Mouse (Mus musculus) intestine, embryonic 14.5 days (tissue): ENCODE measurements around the gene Bbx. TPM values are rescaled to one million over a fixed set of nuclear protein-coding genes. Genes with fewer than 3 reads are reported as not detected.
A peak's percentile ranks its signal among the peaks of the same experiment; 100 is the strongest.

Experiments
- ATAC-seq: fragments of 200-750 bp; cut with Nextera tagmentation; replicated peaks from 2 replicates; pipeline ENCODE4 v1.8.0; 2017; ENCODE audit warnings: low read depth, moderate number of reproducible peaks, moderate TSS enrichment, moderate library complexity; ENCODE audit not compliant: low FRiP score, low TSS enrichment
- DNase-seq: peaks from one replicate; pipeline ENCODE4 v3.0.0-alpha.2; 2018; ENCODE audit warnings: low spot score
- H3K27ac ChIP-seq: fragments of 300-500 bp; sonication (generic); 2 replicates; pipeline ENCODE4 v1.5.1; 2014; ENCODE audit warnings: low read depth, mild to moderate bottlenecking, control low read depth
- H3K27me3 ChIP-seq: fragments of 300-500 bp; sonication (generic); replicated peaks from 2 replicates; pipeline ENCODE4 v1.6.1; 2014; ENCODE audit warnings: low read length, control low read depth; ENCODE audit not compliant: control insufficient read depth, insufficient read depth
- H3K36me3 ChIP-seq: fragments of 300-500 bp; sonication (generic); 2 replicates; pipeline ENCODE4 v1.6.1; 2014; ENCODE audit warnings: low read length, control low read depth; ENCODE audit not compliant: control insufficient read depth, insufficient read depth
- H3K4me1 ChIP-seq: fragments of 300-500 bp; sonication (generic); replicated peaks from 2 replicates; pipeline ENCODE4 v1.6.1; 2014; ENCODE audit warnings: low read length, control low read depth, mixed read lengths; ENCODE audit not compliant: control insufficient read depth, insufficient read depth
- H3K4me2 ChIP-seq: fragments of 300-500 bp; sonication (generic); 2 replicates; pipeline ENCODE4 v1.6.1; 2014; ENCODE audit warnings: low read length
- H3K4me3 ChIP-seq: fragments of 300-500 bp; sonication (generic); 2 replicates; pipeline ENCODE4 v1.5.1; 2014; ENCODE audit warnings: low read depth, low read length, control low read depth, mixed read lengths
- H3K9ac ChIP-seq: fragments of 300-500 bp; sonication (generic); 2 replicates; pipeline ENCODE4 v1.6.1; 2014; ENCODE audit warnings: mild to moderate bottlenecking, low read length
- H3K9me3 ChIP-seq: fragments of 300-500 bp; sonication (generic); 2 replicates; pipeline ENCODE4 v1.6.1; 2016; ENCODE audit warnings: low read length, control low read depth; ENCODE audit not compliant: control insufficient read depth
- WGBS: fragments of 180-500 bp; shearing (Covaris S2); extraction: QIAGEN DNeasy Blood & Tissue Kit; methylation state at CpG from one replicate; pipeline ENCODE4 v1.1.7; 2014; 5-methylcytosine and 5-hydroxymethylcytosine counted together
- polyA plus RNA-seq: library from polyadenylated mRNA; unstranded; fragments of >200 nt; fragmentation: Nextera tagmentation; extraction: Ambion mirVana; gene quantifications from 2 replicates; pipeline ENCODE4 v1.2.1, GENCODE M21; 2014

Bbx gene
- polyA plus RNA-seq, 1 experiment from 2014 or later = 34.0 TPM

DNA sequence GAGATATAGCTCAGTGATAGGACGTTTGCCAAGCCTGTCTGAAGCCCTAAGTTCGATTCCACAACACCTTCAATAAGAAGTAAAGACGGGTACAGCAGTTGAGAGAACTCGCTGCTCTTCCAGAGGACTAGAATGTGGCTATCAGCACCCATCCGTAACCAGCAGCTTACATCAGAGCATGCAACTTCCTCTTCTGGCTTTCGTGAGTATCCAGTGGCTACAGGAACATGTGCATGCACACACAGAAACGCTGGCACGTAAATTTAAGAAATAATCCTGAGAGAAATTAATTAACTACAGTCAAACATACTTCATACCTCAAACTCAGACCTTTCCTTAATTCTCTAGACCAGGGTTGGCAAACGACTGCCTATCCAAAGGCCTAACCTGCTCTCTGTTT, 16.9 kb upstream of the Bbx start:
- Histone ChIP-seq H3K27ac (no peak overlapping the region), H3K27me3 (no peaks in the 10 kb centered on the region), H3K9ac (no peak overlapping the region), H3K4me3 (no peak overlapping the region), H3K9me3 (no peaks in the 10 kb centered on the region), H3K4me1 (no peaks in the 10 kb centered on the region), H3K36me3 (no peaks in the 10 kb centered on the region), H3K4me2 (no peak overlapping the region)
- ATAC-seq (no peak), DNase-seq (no peak)
- WGBS = 87% methylated on average over 9 of the region's 9 CpGs

DNA sequence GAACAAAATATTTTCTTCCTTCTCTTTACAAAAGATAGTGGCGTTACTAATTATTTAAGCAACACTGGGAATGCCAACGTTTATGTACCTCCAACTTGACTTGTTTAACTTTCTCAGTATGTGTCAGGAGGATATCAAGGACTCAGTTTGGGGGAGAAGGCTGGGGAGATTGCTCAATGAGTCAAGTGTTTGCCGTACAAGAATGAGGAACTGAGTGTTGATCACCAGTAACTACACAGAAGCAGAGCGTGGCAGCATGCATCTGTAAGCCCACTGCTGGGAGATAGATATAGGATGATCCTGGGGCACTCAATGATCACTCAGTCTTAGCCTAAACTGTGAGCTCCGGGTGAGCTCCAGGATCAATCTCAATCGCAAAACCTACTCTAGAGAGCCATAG, 12.8 kb upstream of the Bbx start:
- Histone ChIP-seq H3K27me3 (no peaks in the 10 kb centered on the region), H3K4me2 (no peak overlapping the region), H3K9ac (no peak overlapping the region), H3K9me3 (no peaks in the 10 kb centered on the region), H3K27ac (no peak overlapping the region), H3K4me1 (no peaks in the 10 kb centered on the region), H3K36me3 (no peaks in the 10 kb centered on the region), H3K4me3 (no peak overlapping the region)
- WGBS = 85% methylated on average over 6 of the region's 6 CpGs
- DNase-seq (no peak), ATAC-seq (no peak)

DNA sequence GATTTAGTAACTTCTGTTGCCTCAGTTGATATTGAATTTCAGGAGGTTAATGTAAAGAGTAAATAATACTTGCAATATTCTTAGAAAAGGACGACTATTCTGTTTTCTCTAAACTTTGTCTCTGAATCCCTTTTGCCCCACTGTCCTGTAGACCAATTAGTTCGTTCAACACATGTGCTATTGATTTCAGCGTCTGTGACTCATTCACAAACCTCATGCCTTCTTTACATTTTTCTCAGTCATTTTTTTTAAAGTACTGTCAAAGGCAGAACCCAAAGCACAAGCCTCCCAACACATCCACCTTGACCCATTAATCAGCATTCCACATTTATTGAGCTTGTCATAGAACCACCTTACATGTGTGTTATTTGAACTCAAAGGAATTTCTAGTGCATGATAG, 6.6 kb upstream of the Bbx start:
- DNase-seq = no peak
- Histone ChIP-seq H3K4me2 (no peak overlapping the region), H3K27me3 (no peaks in the 10 kb centered on the region), H3K36me3 (no peaks in the 10 kb centered on the region), H3K27ac (no peak overlapping the region), H3K9me3 (no peaks in the 10 kb centered on the region), H3K4me3 (no peak overlapping the region), H3K4me1 (no peaks in the 10 kb centered on the region), H3K9ac (no peak overlapping the region)
- no peak for ATAC-seq
- WGBS = 82% methylated on average over 3 of the region's 3 CpGs

DNA sequence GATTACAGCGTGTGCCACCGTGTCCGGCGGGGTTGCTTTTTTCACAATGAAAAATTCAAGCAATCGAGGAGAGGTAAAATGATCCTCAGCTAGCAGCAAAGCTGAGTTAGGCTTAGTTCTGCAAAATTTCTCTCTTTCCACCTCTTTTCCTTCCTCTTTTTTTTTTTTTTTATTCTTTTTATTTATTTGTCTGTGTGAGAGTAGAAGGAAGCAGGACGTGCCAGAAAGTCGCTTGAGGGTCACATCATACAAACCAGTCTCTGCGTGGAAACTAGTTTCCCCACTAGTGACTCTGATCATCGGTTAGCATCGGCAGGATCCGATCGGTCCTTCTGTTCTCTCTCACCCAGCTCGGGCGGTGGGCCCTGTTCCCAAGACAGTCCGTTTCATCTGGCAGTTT, 5.6 kb upstream of the Bbx start:
- ATAC-seq (no peak), DNase-seq (no peak)

DNA sequence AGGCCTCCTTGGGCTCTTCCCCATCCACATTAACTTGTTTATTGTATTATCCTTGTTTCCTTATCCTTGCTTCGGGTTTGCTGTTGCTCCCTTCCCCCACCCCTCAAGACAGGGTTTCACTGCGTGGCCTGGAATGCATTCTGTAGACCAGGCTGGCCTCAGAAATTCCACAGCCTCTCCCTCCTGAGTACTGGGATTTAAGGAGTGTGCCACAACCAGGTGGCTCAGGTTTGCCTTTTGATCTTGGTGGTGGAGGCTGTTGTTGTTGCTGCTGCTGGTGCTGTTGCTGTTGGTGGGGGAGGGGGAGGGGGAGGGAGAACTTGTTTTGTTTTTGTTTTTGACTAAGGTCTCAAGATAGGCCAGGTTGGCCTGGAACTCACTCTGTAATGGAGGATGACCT, 5.1 kb upstream of the Bbx start:
- Histone ChIP-seq H3K27ac (no peak overlapping the region), H3K9me3 (no peaks in the 10 kb centered on the region), H3K9ac (no peak overlapping the region), H3K4me3 (no peak overlapping the region), H3K36me3 (no peaks in the 10 kb centered on the region), H3K4me2 (no peak overlapping the region), H3K4me1 (0 out of 2 replicates have a peak, but pooled peaks cover 6% of the 10 kb centered on the region), H3K27me3 (no peaks in the 10 kb centered on the region)
- DNase-seq (no peak), ATAC-seq (no peak)
- WGBS = 55% methylated on average over 2 of the region's 2 CpGs

More for the DNA sequence above, 5.6 kb upstream of the Bbx start:
- WGBS = 81% methylated on average over 15 of the region's 15 CpGs
- Histone ChIP-seq H3K4me3 (no peak overlapping the region), H3K4me1 (0 out of 2 replicates have a peak, but pooled peaks cover 3% of the 10 kb centered on the region), H3K36me3 (no peaks in the 10 kb centered on the region), H3K9ac (no peak overlapping the region), H3K27ac (no peak overlapping the region), H3K9me3 (no peaks in the 10 kb centered on the region), H3K4me2 (no peak overlapping the region), H3K27me3 (no peaks in the 10 kb centered on the region)

DNA sequence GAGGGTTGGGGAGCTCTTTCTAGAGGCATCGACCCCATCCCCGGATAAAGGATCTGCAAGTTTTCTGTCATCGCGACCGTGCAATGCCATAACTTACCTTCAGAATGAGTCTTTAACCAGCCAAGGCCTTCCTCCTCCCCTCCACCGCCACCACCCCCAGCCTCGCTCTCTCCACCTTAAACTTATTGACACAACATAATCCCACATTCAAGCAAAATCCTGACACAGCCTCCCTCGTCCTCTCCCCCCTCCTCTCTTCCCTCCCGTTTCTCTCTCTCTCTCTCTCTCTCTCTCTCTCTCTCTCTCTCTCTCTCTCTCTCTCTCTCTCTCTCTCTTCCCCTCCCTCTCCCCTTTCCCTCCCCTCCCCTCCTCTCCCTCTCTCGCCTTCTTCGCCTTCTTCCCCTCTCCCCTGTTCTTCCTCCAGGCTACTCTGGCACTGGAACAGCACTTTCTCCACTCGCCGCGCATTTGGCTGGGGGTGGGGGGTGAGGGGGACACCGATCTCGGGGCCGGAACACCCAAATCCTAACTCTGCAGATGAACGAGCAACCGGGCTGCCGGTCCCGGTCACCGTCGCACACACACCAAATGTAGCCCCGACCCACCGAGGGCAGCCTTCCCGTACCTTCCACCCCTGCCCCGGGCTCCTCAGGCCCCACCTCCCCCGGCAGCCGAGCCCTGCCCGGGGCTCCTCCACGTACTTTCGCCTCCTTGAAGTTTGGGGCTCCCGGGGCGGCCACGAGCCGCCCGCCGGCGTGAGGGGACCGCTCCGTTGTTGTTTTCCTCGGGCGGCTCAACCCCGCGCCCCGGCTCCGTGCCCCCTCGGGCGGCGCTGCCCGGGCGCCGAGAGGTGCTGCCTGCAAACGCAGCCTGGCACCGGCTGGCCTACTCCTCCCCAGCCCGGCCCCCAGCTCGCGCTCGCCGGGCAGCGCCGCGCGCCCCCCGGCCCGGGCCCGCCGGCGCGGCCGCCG, 894 bp downstream of the Bbx start:
- WGBS = under 1% methylated on average over 72 of the region's 72 CpGs
- H3K9ac ChIP-seq = peak overlapping the region; percentile 89
- peak overlapping the region; percentile 92 for H3K4me2 ChIP-seq
- ATAC-seq = peak; percentile 63
- no peaks in the 10 kb centered on the region for H3K9me3 ChIP-seq
- no peaks in the 10 kb centered on the region for H3K27me3 ChIP-seq
- 0 out of 2 replicates have a peak, but pooled peaks cover 6% of the 10 kb centered on the region for H3K4me1 ChIP-seq
- DNase-seq = peak; percentile 89
- peak overlapping the region; percentile 86 for H3K4me3 ChIP-seq
- peak overlapping the region; percentile 99 for H3K27ac ChIP-seq
- peaks cover 3% of the 10 kb centered on the region; the same call in 1 of the 2 replicates for H3K36me3 ChIP-seq

DNA sequence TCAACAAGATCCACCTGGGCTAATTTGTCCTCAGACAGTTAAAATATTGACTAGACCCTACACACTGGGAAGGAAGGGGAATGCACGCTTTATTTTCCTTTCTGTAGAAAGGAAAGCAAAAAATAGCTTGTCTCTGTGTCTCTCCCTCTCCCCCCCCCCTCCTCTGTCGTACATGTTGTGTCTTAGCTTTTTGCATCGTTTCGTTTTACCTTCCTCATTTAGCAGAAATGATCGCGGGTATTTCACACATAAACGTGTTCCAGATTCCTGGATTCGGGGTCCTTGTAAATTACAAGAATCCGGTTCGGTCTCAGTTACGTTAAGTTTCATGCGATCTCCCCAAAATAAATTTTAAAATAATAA, 1.7 kb downstream of the Bbx start:
- Histone ChIP-seq H3K36me3 (peaks cover 6% of the 10 kb centered on the region; the same call in 1 of the 2 replicates), H3K9ac (peak overlapping the region; percentile 89), H3K4me2 (peak overlapping the region; percentile 92), H3K4me1 (0 out of 2 replicates have a peak, but pooled peaks cover 6% of the 10 kb centered on the region), H3K27me3 (no peaks in the 10 kb centered on the region), H3K4me3 (peak overlapping the region; percentile 86), H3K9me3 (no peaks in the 10 kb centered on the region), H3K27ac (peak overlapping the region; percentile 99)
- no peak for ATAC-seq
- under 1% methylated on average over 12 of the region's 12 CpGs for WGBS
- peak; percentile 53 for DNase-seq

DNA sequence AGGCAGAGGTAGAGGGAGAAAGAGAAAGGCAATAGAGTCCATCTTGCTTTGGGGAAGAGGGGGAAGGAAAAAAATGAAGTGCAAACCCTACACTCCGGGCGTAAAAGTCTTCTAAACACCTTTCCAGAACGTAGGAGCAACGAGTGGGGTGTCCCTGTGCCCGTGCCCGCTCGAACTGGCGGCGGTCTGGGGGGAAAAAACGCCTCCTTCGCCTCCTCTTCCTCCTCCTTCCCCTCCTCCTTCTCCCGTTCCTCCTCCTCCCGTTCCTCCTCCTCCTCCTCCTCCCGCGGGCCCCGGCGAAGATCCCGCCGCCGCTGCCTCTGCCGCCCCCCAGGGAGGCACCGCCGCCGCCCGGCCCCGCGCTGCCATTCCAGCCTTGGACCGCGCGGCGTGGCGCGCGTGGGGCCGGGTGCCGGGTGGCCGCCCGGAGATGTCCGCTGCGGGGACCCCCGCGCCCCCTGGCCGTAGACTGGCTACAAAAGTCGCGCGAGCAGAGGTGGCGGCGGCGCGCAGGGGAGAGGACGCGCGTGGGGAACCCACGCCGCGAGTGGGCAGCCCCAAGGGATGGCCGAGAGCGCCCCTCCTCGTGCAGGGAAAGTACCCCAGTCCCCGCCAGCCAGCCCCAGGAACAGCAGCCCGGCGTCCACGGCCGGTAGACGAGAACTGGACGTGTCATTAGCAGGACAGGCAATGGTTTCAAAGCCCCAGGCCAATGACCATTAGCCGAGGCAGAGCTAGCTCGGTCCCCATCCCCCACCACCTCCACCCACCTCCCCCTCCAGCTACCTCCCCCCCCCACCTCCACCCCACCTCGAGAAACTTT, 2.3 kb downstream of the Bbx start:
- DNase-seq = peak; percentile 68
- H3K9me3 ChIP-seq = no peaks in the 10 kb centered on the region
- peak overlapping the region; percentile 92 for H3K4me2 ChIP-seq
- H3K27me3 ChIP-seq = no peaks in the 10 kb centered on the region
- peak overlapping the region; percentile 86 for H3K4me3 ChIP-seq
- ATAC-seq = no peak
- WGBS = under 1% methylated on average over 57 of the region's 69 CpGs
- H3K4me1 ChIP-seq = 0 out of 2 replicates have a peak, but pooled peaks cover 6% of the 10 kb centered on the region
- H3K27ac ChIP-seq = no peak overlapping the region; the same call in 1 of the 2 replicates
- H3K9ac ChIP-seq = peak overlapping the region; percentile 89
- peaks cover 6% of the 10 kb centered on the region; the same call in 1 of the 2 replicates for H3K36me3 ChIP-seq
